In the genomic region with DNA sequence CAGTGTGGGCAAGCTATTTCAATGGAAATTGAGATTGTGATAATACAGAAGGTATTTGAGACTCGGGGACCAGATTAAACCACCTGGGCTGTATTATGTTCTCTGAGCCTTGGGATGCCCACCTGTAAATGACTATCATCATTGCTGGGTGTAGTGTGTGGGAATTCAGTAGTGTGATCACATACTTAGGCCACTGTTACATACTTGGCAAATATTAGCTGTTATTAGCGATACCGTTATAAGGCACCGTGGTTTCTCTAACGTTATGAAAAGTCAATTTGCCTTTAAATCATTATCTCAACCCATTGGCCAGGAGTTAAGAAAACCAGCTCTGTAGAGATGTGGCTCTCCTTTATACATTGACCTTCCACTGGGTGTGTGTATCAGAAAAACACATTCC, we compare ENCODE assay signal across 31 mouse cellular contexts.
"Had no signal": no experiment of that assay in that cellular context is flagged by ENCODE, and none has a peak within 500 bp of the region (broad histone marks: within the 10 kb centered on the region; RNA-seq: fewer than 3 reads in every experiment).

No protein-coding gene starts in this region.

- ATAC-seq: liver, postnatal 0 days; lung, postnatal 0 days; midbrain, embryonic 13.5 days; midbrain, embryonic 15.5 days; midbrain, embryonic 16.5 days had no signal

- H3K36me3 ChIP-seq: limb, embryonic 10.5 days; limb, embryonic 12.5 days; limb, embryonic 13.5 days; limb, embryonic 15.5 days; liver, embryonic 13.5 days; liver, embryonic 15.5 days; lung, embryonic 15.5 days; midbrain, embryonic 10.5 days; midbrain, embryonic 15.5 days had no signal

- DNase-seq: left cerebral cortex, postnatal 4 days; liver; liver, embryonic 13.5 days; liver, postnatal 0 days; lung, adult 18-20 months; lung, adult 2 months; lung, postnatal 10 days; lung, postnatal 14 days; lung, postnatal 36 days; lung, postnatal 4 days; midbrain, embryonic 14.5 days had no signal

- H3K4me1 ChIP-seq: limb, embryonic 10.5 days; limb, embryonic 12.5 days; limb, embryonic 13.5 days; limb, embryonic 15.5 days; liver, embryonic 13.5 days; liver, embryonic 15.5 days; lung, embryonic 15.5 days; megakaryocyte, embryonic 14.5 days; midbrain, embryonic 10.5 days; midbrain, embryonic 12.5 days; midbrain, embryonic 13.5 days; midbrain, embryonic 15.5 days had no signal

- H3K27ac ChIP-seq: left cerebral cortex, adult 2 months; limb, embryonic 10.5 days; limb, embryonic 12.5 days; limb, embryonic 13.5 days; limb, embryonic 15.5 days; liver, embryonic 13.5 days; liver, embryonic 14.5 days; liver, embryonic 15.5 days; lung, embryonic 15.5 days; macrophage; midbrain, embryonic 10.5 days; midbrain, embryonic 12.5 days; midbrain, embryonic 13.5 days; midbrain, embryonic 15.5 days had no signal

- H3K27me3 ChIP-seq: limb, embryonic 12.5 days; limb, embryonic 13.5 days; limb, embryonic 15.5 days; liver, embryonic 13.5 days; liver, embryonic 15.5 days; lung, embryonic 15.5 days; megakaryocyte, embryonic 14.5 days; midbrain, embryonic 12.5 days; midbrain, embryonic 13.5 days; midbrain, embryonic 15.5 days had no signal

- H3K9ac ChIP-seq: limb, embryonic 12.5 days; limb, embryonic 13.5 days; limb, embryonic 15.5 days; liver, embryonic 13.5 days; liver, embryonic 14.5 days; liver, embryonic 15.5 days; liver, postnatal 0 days; lung, embryonic 14.5 days; lung, embryonic 15.5 days; midbrain, embryonic 12.5 days; midbrain, embryonic 13.5 days; midbrain, embryonic 15.5 days had no signal

- H3K4me3 ChIP-seq: left cerebral cortex, adult 2 months; limb, embryonic 10.5 days; limb, embryonic 12.5 days; limb, embryonic 13.5 days; limb, embryonic 15.5 days; liver, embryonic 13.5 days; liver, embryonic 15.5 days; lung, embryonic 15.5 days; megakaryocyte, embryonic 14.5 days; midbrain, embryonic 10.5 days; midbrain, embryonic 12.5 days; midbrain, embryonic 13.5 days; midbrain, embryonic 15.5 days; myocyte had no signal

- H3K9me3 ChIP-seq: limb, embryonic 10.5 days; limb, embryonic 12.5 days; limb, embryonic 13.5 days; limb, embryonic 15.5 days; liver, embryonic 15.5 days; lung, embryonic 15.5 days; midbrain, embryonic 10.5 days; midbrain, embryonic 12.5 days; midbrain, embryonic 13.5 days; midbrain, embryonic 15.5 days had no signal

- H3K4me2 ChIP-seq: limb, embryonic 12.5 days; limb, embryonic 13.5 days; limb, embryonic 15.5 days; liver, embryonic 11.5 days; liver, embryonic 13.5 days; liver, embryonic 15.5 days; lung, embryonic 14.5 days; lung, embryonic 15.5 days; midbrain, embryonic 11.5 days; midbrain, embryonic 12.5 days; midbrain, embryonic 13.5 days; midbrain, embryonic 15.5 days had no signal
